Mouse (Mus musculus) myocyte (in vitro differentiated cells): ENCODE results near the gene Rtn4ip1.

Experiments
- E2F4 ChIP-seq: IDR thresholded peaks from one replicate; pipeline ENCODE4 v1.6.1; 2011; ENCODE audit warnings: mild to moderate bottlenecking, control low read depth, moderate library complexity; ENCODE audit not compliant: insufficient read depth
- MAX ChIP-seq: IDR thresholded peaks from one replicate; pipeline ENCODE4 v1.6.1; 2011; ENCODE audit warnings: low read depth, mild to moderate bottlenecking, control low read depth
- MYOG ChIP-seq, 3 experiments: IDR thresholded peaks; one replicate each; pipeline ENCODE4 v1.6.1; 2011; ENCODE audit warnings: control low read depth in 2 of 3, low read depth in 2 of 3, mild to moderate bottlenecking in 2 of 3; ENCODE audit not compliant: insufficient read length in 2 of 3, control insufficient read depth in 1 of 3, insufficient read depth in 1 of 3
- POLR2A ChIP-seq: IDR thresholded peaks from one replicate; pipeline ENCODE4 v1.6.1; 2011; ENCODE audit warnings: low read depth, mild to moderate bottlenecking, control low read depth, moderate library complexity; ENCODE audit not compliant: insufficient read length
- TCF12 ChIP-seq: IDR thresholded peaks from one replicate; pipeline ENCODE4 v1.6.1; 2011; ENCODE audit warnings: mild to moderate bottlenecking, control low read depth; ENCODE audit not compliant: poor library complexity, insufficient read depth, severe bottlenecking
- TCF3 ChIP-seq: IDR thresholded peaks from one replicate; pipeline ENCODE4 v1.6.1; 2011; ENCODE audit warnings: low read depth, control low read depth; ENCODE audit not compliant: insufficient read length

- TF ChIP-seq POLR2A: no peak
- no peak for TF ChIP-seq TCF12
- no peak for TF ChIP-seq MYOG (IDR thresholded peaks at IDR 0.05; ENCODE audit: control insufficient read depth in 1 of 3, insufficient read depth in 1 of 3, insufficient read length in 2 of 3, low read depth in 2 of 3)
- no peak for TF ChIP-seq TCF3
- TF ChIP-seq MAX: no peak
- TF ChIP-seq E2F4: no peak
Measured at GRCm38 (mm10) chr10:43980080-43980479, 78.5 kb downstream of the Rtn4ip1 start.
